Mouse (Mus musculus) embryonic stem cell, embryonic (primary cell): ENCODE data around the gene Bcas3.

Source experiments
- CTCF ChIA-PET, 4 experiments: fragments of 300-600 bp in 2 of 4; fragments of 350-600 bp in 2 of 4; sonication (Branson Sonifier 250); formaldehyde crosslinking; loops; one replicate each; lab custom pipeline; 2022; ENCODE audit warnings: inconsistent platforms in 2 of 4; lab: Charles Lee
- POLR2A ChIA-PET, 4 experiments: fragments of 300-600 bp in 2 of 4; fragments of 350-600 bp in 2 of 4; sonication (Branson Sonifier 250); formaldehyde crosslinking; loops; one replicate each; lab custom pipeline; 2022; ENCODE audit warnings: antibody characterized with exemption in 4 of 4, inconsistent platforms in 1 of 4; lab: Charles Lee

Bcas3 gene

DNA sequence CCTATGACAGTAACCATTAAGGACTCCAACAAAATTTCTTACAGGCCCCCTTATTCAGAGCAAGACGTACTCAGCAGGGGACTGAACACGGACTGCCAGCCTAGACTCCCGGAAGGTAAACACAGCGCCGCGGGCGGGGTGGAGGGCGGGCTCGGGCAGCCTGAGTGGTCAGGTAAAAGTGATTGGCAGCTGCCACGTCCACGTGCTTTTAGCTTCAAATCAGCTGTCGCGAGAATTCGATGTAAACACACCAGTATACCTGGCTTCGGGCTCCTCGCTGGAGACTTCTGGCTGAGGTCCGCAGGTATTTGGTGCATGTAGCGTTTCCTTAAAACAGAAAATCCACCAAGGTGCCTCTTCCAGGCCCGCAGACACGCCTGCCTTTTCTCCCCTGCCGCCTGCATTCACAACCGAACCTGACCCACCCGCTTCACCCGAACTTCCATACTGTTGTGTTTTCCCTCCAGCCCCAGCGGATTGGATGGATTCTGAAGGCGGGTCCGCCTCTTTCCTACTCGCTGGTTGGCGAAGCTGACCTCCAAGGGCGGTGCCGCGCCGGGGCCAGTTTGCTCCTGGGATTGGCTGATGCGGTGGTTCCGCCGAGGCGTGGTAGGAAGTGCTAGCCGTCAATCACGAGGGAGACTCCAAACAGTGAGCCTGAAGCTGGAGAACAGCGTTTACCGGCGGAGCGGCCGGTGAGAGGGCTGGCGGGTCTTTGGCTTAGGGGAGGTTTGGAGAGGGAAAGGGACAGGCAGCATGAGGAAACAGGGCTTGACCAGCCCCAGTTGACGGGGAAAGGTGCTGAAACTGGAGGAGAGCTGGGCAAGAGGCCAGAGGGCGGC, at the start of gene Bcas3:
Gene Bcas3 (plus strand): TSS at position 629 of the 842 bp plus-strand sequence.
- CTCF ChIA-PET = interaction anchor here (0.5 to 1.9 kb wide), 12 partner anchors 12 to 491 kb away, joined by 3 to 12 read pairs (median 4); no protein-coding TSS in a partner anchor
- POLR2A ChIA-PET = interaction anchor here (0.5 to 2.9 kb wide), 79 partner anchors 8 to 1406 kb away, joined by 3 to 37 read pairs (median 4); partner anchors contain the start of genes Appbp2 (in 3 of the 4), Ppm1d (in 3 of the 4), Cltc (in 1 of the 4) and Ggnbp2 (in 1 of the 4)

DNA sequence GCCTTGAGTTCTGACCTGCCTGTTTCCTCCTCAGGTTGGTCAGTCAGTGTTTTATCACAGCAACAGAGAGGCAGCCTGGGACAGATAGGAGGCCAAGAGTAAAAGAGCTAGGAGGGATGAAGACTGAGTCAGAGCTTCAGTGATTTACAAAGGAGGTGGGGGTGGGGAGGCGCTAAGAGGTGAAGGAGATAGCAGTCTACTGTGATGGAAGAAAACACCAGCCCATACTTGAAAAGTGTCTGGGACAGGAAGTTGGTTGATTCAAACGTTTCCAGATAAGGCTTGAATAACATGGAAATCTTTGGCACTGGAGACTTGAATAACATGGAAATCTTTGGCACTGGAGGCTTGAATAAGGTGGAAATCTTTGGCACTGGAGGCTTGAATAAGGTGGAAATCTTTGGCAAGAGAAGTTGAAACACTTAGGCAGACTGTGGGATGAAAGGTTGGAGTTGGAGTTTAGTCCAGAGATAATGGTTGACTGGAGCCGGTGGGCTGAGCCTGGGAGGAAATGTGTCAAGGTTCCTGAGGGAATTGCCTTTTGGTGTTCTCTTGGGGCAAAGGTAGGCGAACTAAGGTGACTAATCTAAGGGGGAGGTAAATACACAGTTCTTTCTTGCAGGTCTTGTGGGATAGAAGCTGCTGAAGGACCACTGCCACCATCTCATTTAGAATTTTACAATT, 46.2 kb upstream of the Bcas3 start:
- ChIA-PET CTCF (interaction anchor here in 2 of 4 experiments (0.6 kb wide), 2 partner anchors 463 to 512 kb away, joined by 3 to 10 read pairs; no protein-coding TSS in a partner anchor), POLR2A (interaction anchor here in 2 of 4 experiments (0.5 to 1.4 kb wide), 4 partner anchors 10 to 67 kb away, joined by 3 to 5 read pairs (median 3); no protein-coding TSS in a partner anchor)

DNA sequence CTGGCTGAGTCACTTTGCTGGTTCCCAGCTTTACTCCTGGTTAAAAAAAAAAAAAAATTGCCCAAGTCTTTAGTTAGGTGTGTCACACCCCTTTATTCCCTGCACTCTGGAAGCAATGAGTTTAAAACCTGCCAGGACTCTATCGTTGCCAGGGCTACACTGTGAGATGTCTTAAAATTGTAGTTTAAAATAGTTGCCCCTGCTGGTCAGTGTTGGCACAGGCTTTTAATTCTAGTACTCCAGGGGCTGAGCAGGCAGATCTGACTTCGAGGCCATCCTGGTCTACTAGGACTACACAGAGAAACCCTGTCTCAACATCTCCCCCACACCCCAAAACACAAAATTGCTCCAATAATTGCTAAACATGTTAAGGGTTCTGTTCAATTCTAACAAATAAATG, 44.2 kb upstream of the Bcas3 start:
- ChIA-PET CTCF (interaction anchor here in 1 of 4 experiments (0.7 kb wide), 1 partner anchor 47 kb away, joined by 3 read pairs; no protein-coding TSS in a partner anchor), POLR2A (interaction anchor here in 2 of 4 experiments (0.6 to 0.8 kb wide), 4 partner anchors 11 to 1902 kb away, joined by 3 to 4 read pairs (median 4); partner anchors contain the start of gene Appbp2 (in 1 of the 2))

DNA sequence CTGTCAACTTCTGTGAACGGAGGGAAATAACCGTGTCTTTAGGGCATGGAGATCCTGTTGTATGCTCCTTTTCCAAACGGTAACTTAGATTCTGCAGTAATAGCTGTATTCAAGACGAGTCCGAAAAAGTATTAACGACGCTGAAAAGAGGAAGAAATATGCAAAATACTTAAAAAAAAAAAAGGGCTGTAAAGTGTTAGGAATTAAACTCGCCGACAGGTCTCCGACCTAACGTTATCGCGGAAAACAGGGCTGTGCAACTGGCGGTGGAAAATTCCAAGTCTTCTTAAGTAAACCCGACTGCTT, 42.6 kb upstream of the Bcas3 start:
- CTCF ChIA-PET = interaction anchor here in 3 of 4 experiments (0.6 to 1.0 kb wide), 4 partner anchors 18 to 137 kb away, joined by 4 to 7 read pairs (median 4); no protein-coding TSS in a partner anchor

DNA sequence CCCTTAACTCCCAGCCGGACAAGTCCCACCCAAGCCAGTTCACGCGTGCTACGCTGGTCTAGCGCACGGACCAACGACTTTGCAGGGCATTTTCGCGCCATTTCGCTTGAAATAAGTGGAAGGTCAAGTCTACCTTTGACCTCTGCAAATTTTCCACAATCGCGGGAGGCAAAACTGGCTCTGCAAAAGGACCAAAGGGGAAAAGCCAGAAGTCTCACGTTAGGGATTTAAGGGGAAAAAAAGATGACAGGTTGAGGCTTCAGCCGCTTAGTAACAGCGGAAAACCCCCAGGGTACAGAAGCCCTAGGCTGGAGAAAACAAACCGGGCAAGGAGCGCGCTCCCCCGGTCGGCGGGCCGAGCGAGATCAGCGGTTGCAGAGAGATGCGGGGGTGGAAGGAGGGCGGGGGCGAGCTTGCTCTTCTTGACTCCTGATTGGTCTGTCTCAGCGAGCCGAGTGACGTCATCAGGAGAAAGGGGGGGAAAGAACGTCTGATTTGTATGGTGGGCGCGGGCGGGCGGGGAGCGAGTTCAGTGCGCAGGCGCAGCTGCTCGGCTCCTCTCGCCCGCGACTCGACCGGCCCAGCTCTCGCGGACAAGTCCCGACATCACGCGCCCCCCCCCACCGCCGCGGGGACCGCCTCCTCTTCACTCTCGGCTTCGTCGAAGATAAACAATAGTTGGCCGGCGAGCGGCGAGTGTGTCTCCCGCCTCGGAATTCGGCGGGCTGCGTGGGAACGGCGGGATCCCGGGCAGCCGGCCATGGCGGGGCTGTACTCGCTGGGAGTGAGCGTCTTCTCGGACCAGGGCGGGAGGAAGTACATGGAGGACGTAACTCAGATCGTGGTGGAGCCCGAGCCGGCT, 42.0 kb upstream of the Bcas3 start, which contains the start of gene Ppm1d:
Gene Ppm1d (plus strand): TSS at position 532 of the 862 bp plus-strand sequence.
- ChIA-PET POLR2A (interaction anchor here (0.6 to 2.5 kb wide), 56 partner anchors 8 to 1509 kb away, joined by 3 to 37 read pairs (median 4); partner anchors contain the start of genes Appbp2 (in 3 of the 4), Bcas3 (in 3 of the 4), 1700125H20Rik (in 1 of the 4) and Usp32 (in 1 of the 4)), CTCF (interaction anchor here in 3 of 4 experiments (0.6 to 1.0 kb wide), 7 partner anchors 9 to 137 kb away, joined by 3 to 7 read pairs (median 4); no protein-coding TSS in a partner anchor)

More for the DNA sequence above, 42.6 kb upstream of the Bcas3 start:
- POLR2A ChIA-PET = interaction anchor here (0.6 to 2.5 kb wide), 32 partner anchors 8 to 1509 kb away, joined by 3 to 37 read pairs (median 5); partner anchors contain the start of genes Appbp2 (in 2 of the 4), Bcas3 (in 2 of the 4), 1700125H20Rik (in 1 of the 4) and Usp32 (in 1 of the 4)

DNA sequence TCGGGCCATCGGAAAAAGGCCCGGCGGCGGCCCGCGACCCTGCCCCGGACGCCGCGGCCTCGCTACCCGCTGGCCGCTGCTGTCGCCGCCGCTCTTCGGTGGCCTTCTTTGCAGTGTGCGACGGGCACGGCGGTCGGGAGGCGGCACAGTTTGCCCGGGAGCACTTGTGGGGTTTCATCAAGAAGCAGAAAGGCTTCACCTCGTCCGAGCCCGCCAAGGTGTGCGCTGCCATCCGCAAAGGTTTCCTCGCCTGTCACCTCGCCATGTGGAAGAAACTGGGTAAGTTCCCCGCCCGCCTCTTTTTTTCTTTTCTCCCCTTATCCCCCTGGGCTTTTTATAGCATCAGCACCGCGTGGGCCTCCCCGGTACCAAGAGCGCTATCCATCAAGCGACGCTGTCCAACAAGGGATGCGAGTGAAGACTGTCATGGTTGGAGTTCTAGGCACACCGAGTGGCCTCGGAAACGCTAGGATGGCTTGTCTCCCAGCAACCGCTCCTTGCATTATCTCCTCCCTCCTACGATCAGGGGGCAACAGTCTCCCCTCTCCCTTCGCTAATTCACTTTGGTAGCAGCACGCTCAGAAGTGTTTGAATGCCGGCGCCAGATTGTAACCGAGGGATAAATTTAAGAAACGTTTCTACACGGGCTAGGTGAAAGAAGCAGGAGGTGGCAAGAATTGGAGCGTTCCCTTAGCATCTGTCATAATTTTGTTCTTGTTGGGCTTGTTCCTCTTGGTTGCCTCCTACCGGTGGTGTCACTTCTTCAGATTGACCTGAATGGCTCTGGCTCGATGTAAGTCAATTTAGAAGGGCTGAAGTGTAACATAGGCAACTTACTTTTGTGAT, 41.1 kb upstream of the Bcas3 start:
- CTCF ChIA-PET = no interaction called here
- POLR2A ChIA-PET = interaction anchor here in 2 of 4 experiments (0.9 to 2.5 kb wide), 16 partner anchors 9 to 604 kb away, joined by 3 to 37 read pairs (median 6); partner anchors contain the start of genes Appbp2 (in 2 of the 2), Bcas3 (in 2 of the 2) and Usp32 (in 1 of the 2)

DNA sequence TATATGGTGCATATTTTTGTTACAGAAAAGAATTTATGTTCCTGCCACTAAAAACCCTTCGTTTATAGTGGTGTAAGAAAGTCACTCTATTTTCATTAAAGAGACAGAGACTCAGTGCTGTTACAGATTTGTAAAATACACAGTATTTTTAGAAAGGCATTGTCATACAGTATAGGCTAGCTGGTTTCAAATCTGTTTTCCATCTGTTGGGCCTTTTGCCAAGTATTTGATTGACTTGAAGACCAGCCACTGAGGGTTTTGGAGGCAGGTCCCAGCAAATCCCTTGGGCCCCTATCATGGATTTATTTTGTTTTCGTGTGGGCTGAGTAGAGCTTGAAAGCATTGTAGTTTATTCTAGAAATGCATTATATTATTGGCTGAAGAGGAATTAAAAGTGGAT, 40.1 kb upstream of the Bcas3 start:
- POLR2A ChIA-PET = interaction anchor here in 1 of 4 experiments (1.9 kb wide), 1 partner anchor 40 kb away, joined by 7 read pairs; the partner anchor contains the start of gene Bcas3
- CTCF ChIA-PET = no interaction called here

DNA sequence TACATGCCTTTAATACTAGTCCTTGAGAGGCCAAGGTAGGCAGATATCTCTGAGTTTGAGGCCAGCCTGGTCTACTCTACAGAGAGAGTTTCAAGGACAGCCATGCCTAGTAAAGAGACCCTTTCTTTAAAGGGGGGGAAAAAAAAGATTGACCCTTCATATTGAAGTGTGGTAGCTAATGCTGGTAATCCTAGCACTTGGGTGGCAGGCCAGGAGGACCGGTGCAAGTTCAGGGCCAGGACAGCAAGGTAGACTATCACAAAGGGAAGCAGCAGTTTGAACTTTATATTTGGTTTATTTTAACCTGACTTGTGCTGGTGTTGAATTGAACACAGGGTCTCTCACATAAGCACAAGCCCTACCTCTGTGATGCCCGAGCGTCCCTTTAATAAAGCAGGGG, 39.6 kb upstream of the Bcas3 start:
- CTCF ChIA-PET = no interaction called here
- POLR2A ChIA-PET = interaction anchor here in 2 of 4 experiments (0.7 to 2.0 kb wide), 5 partner anchors 8 to 39 kb away, joined by 3 to 7 read pairs (median 4); partner anchors contain the start of gene Bcas3 (in 2 of the 2)

DNA sequence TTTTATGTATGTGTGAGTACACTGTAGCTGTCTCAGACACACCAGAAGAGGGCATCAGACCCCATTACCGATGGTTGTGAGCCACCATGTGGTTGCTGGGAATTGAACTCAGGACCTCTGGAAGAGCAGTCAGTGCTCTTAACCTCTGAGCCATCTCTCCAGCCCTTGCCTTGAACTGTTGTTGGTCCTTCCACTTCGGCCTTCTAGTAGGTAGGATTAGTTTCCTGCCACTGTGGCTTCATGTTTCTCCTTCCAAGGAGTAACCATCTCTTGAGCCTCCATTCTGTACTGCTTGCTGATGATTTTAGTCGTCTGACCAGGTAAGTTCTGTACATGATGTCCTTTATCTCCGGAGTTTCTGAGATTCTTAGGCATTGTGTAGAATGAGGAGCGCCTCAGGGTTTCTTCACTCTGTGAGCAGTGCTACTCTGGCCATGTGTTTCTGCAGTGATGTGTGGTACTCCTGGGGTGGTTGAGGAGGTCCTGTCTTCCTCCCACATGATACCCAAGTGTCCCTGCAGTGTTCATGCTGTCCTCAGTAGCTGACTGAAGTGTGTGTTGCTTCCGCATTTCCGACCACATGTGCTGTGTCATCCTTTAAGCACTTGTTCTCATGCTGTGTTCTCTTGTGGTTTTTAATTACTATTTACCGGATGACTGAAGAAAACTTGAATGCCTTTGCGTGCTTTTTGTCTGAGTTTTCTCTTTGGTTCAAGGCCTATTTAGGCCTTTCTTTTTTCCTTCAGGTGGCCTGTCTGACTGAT, 29.2 kb upstream of the Bcas3 start:
- ChIA-PET CTCF (no interaction called here), POLR2A (interaction anchor here in 1 of 4 experiments (1.4 kb wide), 1 partner anchor 11 kb away, joined by 3 read pairs; no protein-coding TSS in a partner anchor)

DNA sequence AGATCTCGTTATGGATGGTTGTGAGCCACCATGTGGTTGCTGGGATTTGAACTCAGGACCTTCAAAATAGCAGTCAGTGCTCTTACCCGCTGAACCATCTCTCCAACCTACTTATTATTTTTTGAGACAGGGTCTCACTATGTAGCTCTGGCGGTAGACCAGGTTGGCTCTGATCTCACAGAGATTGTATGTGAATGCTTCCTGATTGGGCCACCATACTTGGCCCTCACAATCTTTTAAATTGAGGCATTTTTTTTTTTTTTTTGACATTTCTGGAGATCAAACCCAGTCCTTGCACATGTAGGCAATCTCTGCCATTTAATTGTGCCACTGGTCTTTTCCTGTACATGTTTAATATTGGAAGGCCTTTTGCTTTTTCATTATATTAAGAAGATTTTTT, 24.2 kb upstream of the Bcas3 start:
- ChIA-PET POLR2A (interaction anchor here in 2 of 4 experiments (1.1 to 1.8 kb wide), 3 partner anchors 18 to 24 kb away, joined by 3 to 7 read pairs (median 5); partner anchors contain the start of genes Bcas3 (in 2 of the 2) and Ppm1d (in 1 of the 2)), CTCF (interaction anchor here in 3 of 4 experiments (0.6 to 1.4 kb wide), 7 partner anchors 18 to 691 kb away, joined by 3 to 5 read pairs (median 3); partner anchors contain the start of gene Ppm1d (in 1 of the 3))

DNA sequence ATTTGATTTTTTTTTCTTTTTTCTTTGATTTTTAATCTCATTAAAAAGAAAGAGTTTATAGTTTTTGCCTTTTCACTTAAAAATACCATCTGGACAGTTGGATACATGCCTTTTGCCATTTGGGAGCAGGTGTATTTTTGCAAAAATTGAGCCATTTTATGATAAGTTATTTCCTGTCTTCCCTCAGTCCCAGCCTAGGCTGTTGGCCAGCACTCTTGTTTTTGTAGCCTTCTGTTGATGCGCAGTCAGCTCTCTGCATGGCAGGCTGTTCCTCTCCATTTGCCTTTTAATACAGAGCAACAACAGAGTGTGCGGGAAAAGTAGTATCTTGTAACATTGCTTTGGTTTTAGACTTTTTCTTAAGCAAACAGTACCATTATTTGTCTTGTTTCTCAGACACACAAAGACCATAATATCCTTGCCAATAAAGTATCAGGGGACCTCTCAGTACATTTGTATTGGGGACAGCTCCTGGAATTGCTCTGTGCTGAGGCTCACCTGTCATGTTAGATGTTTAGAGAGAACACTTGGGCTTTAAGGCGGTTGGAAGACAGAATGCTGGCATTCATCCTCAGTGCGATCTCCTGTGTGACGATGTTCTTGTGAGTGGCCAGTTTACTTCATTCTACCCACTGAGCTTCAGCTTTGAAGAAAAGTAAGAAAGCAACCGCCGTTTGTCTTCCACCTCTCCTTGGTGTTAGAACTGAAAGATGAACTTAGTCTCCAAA, 23.6 kb upstream of the Bcas3 start:
- ChIA-PET CTCF (interaction anchor here in 2 of 4 experiments (0.6 to 1.1 kb wide), 3 partner anchors 18 to 1094 kb away, joined by 3 to 4 read pairs (median 3); partner anchors contain the start of gene Ppm1d (in 1 of the 2)), POLR2A (interaction anchor here in 1 of 4 experiments (0.7 to 1.8 kb wide), 2 partner anchors 11 to 24 kb away, joined by 3 to 7 read pairs; partner anchors contain the start of gene Bcas3)

DNA sequence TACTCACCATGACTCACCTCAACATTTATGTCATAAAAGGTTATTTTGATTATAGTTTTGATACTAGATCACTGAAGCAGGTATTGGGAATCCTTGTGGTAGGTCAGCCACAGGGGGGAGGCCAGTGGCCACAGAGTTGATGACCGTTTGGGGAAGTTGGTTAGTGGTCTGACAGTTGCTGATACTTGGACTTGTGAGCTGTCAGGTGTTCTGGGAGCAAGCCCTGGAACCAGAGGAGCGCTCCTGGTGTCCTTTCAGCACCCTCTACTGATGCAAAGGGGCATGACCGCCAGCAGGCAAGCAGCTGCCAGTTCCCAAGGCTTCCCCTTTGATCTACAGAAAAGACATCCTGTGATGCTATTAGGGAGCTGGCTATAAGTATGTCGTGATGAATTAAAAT, 18.2 kb upstream of the Bcas3 start:
- POLR2A ChIA-PET = interaction anchor here in 3 of 4 experiments (0.6 to 1.5 kb wide), 9 partner anchors 10 to 493 kb away, joined by 3 to 6 read pairs (median 4); partner anchors contain the start of genes Bcas3 (in 3 of the 3) and Ppm1d (in 1 of the 3)
- CTCF ChIA-PET = interaction anchor here (0.6 to 2.0 kb wide), 20 partner anchors 15 to 495 kb away, joined by 3 to 20 read pairs (median 4); partner anchors contain the start of genes 1700125H20Rik (in 3 of the 4) and Bcas3 (in 1 of the 4)

DNA sequence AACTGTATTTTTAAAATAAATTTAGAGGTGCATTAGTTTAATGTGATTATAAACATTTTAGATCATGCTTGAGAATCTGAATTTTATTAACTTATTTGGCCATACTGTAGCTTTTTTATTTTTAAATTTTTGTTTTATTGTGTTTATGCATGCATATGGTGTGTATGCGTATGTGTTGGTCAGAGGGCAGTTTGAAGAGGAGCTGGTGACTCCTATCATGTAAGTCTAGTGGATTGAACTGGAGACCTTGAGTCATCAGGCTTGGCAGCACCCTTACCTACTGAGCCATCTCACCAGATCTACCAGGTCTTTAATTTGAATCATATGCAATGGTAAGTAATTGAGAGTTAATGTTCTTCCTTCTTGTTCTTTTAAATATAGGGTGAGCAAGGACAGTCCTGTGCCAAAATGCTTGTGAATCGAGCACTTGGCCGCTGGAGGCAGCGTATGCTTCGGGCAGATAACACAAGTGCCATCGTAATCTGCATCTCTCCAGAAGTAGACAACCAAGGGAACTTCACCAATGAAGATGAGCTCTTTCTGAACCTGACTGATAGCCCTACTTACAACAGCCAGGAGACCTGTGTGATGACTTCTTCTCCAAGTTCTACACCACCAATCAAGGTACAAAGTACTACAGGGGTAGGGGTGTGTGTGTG, 13.7 kb upstream of the Bcas3 start:
- ChIA-PET POLR2A (interaction anchor here in 2 of 4 experiments (0.6 to 1.0 kb wide), 4 partner anchors 13 to 926 kb away, joined by 3 to 10 read pairs (median 3); partner anchors contain the start of gene Bcas3 (in 1 of the 2)), CTCF (interaction anchor here in 1 of 4 experiments (0.6 kb wide), 1 partner anchor 133 kb away, joined by 6 read pairs; no protein-coding TSS in a partner anchor)
